ENCODE assay signal across 8 mouse cellular contexts in the genomic region with DNA sequence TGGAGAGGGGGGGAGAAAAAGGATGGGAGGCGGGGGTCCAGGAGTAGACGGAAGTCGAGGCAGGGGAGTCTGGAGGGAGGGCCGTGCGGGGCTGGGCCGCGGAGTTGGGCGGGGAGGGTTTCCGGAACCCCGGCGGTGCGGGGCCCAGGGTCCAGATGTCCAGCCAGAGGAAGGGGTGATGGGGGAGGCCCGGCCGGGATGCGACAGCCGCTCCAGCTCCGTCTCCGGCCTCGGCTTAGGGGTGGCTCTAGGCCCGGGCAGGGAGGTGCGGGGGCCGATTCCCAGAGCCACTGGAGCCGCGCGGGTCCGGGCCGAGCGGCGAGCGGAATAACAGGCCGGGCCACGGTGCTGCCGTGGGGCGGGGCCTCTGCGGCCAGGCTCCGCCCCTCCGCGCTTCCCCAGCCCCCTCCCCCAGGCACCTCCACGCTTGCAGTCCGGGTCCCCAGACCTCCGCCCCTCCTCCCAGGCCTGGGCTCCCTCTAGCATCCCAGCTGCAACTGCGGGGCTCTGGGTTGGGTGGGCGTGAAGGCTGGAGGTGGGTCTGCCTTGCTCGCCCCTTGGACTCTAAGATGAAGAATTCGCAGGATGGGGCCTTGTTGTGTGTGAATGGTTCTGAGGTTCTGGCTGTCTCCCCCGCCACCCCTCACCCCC. TPM values are rescaled to one million over a fixed set of nuclear protein-coding genes. Genes with fewer than 3 reads are reported as not detected.
DNase-seq lines count a peak whose midpoint lies in the region; ATAC-seq lines count a peak whose summit lies in the region.

No protein-coding gene starts in this region.

- DNase-seq in left cerebral cortex, postnatal 36 days (ENCODE audit: low spot score in 2 of 2), result peak; percentile 54 to 77
- no peak for DNase-seq in left cerebral cortex, adult 11 months (ENCODE audit: low spot score)
- peak; percentile 72 for DNase-seq in adrenal gland, postnatal 25 days
- DNase-seq in midbrain, embryonic 14.5 days, result peak; percentile 86

- H3K27ac ChIP-seq in embryonic facial prominence, embryonic 15.5 days (replicated peaks), result peak overlapping the region; percentile 98
- peak overlapping the region; percentile 74 for H3K27ac ChIP-seq in heart, embryonic 16.5 days (ENCODE audit: low read length)
- peak overlapping the region; percentile 96 for H3K27ac ChIP-seq in limb, embryonic 12.5 days
- H3K27ac ChIP-seq in midbrain, embryonic 14.5 days (replicated peaks; ENCODE audit: low read depth, low read length), result peak overlapping the region; percentile 74

- peak overlapping the region; percentile 74 for H3K9ac ChIP-seq in embryonic facial prominence, embryonic 15.5 days
- H3K9ac ChIP-seq in heart, embryonic 16.5 days (ENCODE audit: low read length), result peak overlapping the region; percentile 72
- H3K9ac ChIP-seq in limb, embryonic 12.5 days (replicated peaks), result peak overlapping the region; percentile 93
- peak overlapping the region; percentile 85 for H3K9ac ChIP-seq in midbrain, embryonic 14.5 days (replicated peaks; ENCODE audit: low read length)

- H3K27me3 ChIP-seq in embryonic facial prominence, embryonic 15.5 days, result peaks cover 5% of the 10 kb centered on the region; the same call in 1 of the 2 replicates
- peaks cover 19% of the 10 kb centered on the region for H3K27me3 ChIP-seq in heart, embryonic 16.5 days (ENCODE audit: control insufficient read depth, insufficient read depth, low read length)
- peaks cover 7% of the 10 kb centered on the region; the same call in 1 of the 2 replicates for H3K27me3 ChIP-seq in limb, embryonic 12.5 days
- no peaks in the 10 kb centered on the region for H3K27me3 ChIP-seq in midbrain, embryonic 14.5 days (ENCODE audit: control insufficient read depth, insufficient read depth, low read length)

- under 1% methylated on average over 44 of the region's 46 CpGs for WGBS in embryonic facial prominence, embryonic 15.5 days
- under 1% methylated on average over 41 of the region's 46 CpGs for WGBS in heart, embryonic 16.5 days
- WGBS in limb, embryonic 12.5 days, result under 1% methylated on average over 42 of the region's 46 CpGs
- WGBS in midbrain, embryonic 14.5 days, result 0% methylated on average over 25 of the region's 46 CpGs

- intact Hi-C loops in left cerebral cortex, postnatal 36 days (cut with DNase I), result no loop called here

- peak overlapping the region; percentile 93 for H3K4me2 ChIP-seq in embryonic facial prominence, embryonic 15.5 days (replicated peaks)
- peak overlapping the region; percentile 93 for H3K4me2 ChIP-seq in heart, embryonic 16.5 days (ENCODE audit: low read depth, low read length)
- peak overlapping the region; percentile 98 for H3K4me2 ChIP-seq in limb, embryonic 12.5 days
- peak overlapping the region; percentile 98 for H3K4me2 ChIP-seq in midbrain, embryonic 14.5 days (ENCODE audit: low read length)

- peaks cover 59% of the 10 kb centered on the region for H3K36me3 ChIP-seq in embryonic facial prominence, embryonic 15.5 days
- no peaks in the 10 kb centered on the region; the same call in none of the 2 replicates for H3K36me3 ChIP-seq in heart, embryonic 16.5 days (ENCODE audit: control insufficient read depth, insufficient read depth)
- peaks cover 62% of the 10 kb centered on the region for H3K36me3 ChIP-seq in limb, embryonic 12.5 days
- peaks cover 29% of the 10 kb centered on the region for H3K36me3 ChIP-seq in midbrain, embryonic 14.5 days (ENCODE audit: control insufficient read depth, insufficient read depth, low read length)

- ATAC-seq in embryonic facial prominence, embryonic 15.5 days (ENCODE audit: insufficient number of reproducible peaks, low FRiP score, low TSS enrichment, low read depth), result peak; percentile 83
- peak; percentile 73 for ATAC-seq in heart, embryonic 16.5 days (replicated peaks; ENCODE audit: extremely low read depth, insufficient read depth, low FRiP score)
- ATAC-seq in limb, embryonic 12.5 days (ENCODE audit: insufficient number of reproducible peaks, insufficient read depth, low FRiP score, low TSS enrichment, low read depth), result peak; percentile 85
- peak; percentile 87 for ATAC-seq in midbrain, embryonic 14.5 days (ENCODE audit: low FRiP score, low TSS enrichment)
- no peak for ATAC-seq in activated CD4-positive, CD25-positive, alpha-beta regulatory T cell, adult 4 months

- H3K4me1 ChIP-seq in embryonic facial prominence, embryonic 15.5 days, result peaks cover 69% of the 10 kb centered on the region
- H3K4me1 ChIP-seq in heart, embryonic 16.5 days (ENCODE audit: control insufficient read depth, insufficient read depth, low read length), result peaks cover 11% of the 10 kb centered on the region
- H3K4me1 ChIP-seq in limb, embryonic 12.5 days (replicated peaks), result peaks cover 57% of the 10 kb centered on the region
- peaks cover 28% of the 10 kb centered on the region for H3K4me1 ChIP-seq in midbrain, embryonic 14.5 days (ENCODE audit: control insufficient read depth, insufficient read depth, low read length)

- no peaks in the 10 kb centered on the region for H3K9me3 ChIP-seq in embryonic facial prominence, embryonic 15.5 days (replicated peaks)
- H3K9me3 ChIP-seq in heart, embryonic 16.5 days (replicated peaks; ENCODE audit: control insufficient read depth, low read length), result no peaks in the 10 kb centered on the region
- peaks cover 5% of the 10 kb centered on the region; the same call in 1 of the 2 replicates for H3K9me3 ChIP-seq in limb, embryonic 12.5 days
- no peaks in the 10 kb centered on the region for H3K9me3 ChIP-seq in midbrain, embryonic 14.5 days (ENCODE audit: control insufficient read depth, low read length)

- peak overlapping the region; percentile 74 for H3K4me3 ChIP-seq in embryonic facial prominence, embryonic 15.5 days (replicated peaks)
- peak overlapping the region; percentile 67 for H3K4me3 ChIP-seq in heart, embryonic 16.5 days (ENCODE audit: low read length)
- H3K4me3 ChIP-seq in limb, embryonic 12.5 days (replicated peaks), result peak overlapping the region; percentile 76
- peak overlapping the region; percentile 65 for H3K4me3 ChIP-seq in midbrain, embryonic 14.5 days (replicated peaks; ENCODE audit: low read depth, low read length)

RNA-seq across cellular contexts. Expression of a gene that starts 1.3 kb away (rescaled TPM):
- total RNA-seq in left cerebral cortex, postnatal 36 days (2021), result 100 to 1,000 TPM; 173 to 176 TPM
- 27.9 and 28.7 TPM in 2 replicates for total RNA-seq in adrenal gland, postnatal 25 days (2021)
- polyA plus RNA-seq in embryonic facial prominence, embryonic 15.5 days (2015; fragmentation: Nextera tagmentation; extraction: Ambion mirVana), result 116 TPM in 2 replicates
- polyA plus RNA-seq in heart, embryonic 16.5 days (2015; fragmentation: Nextera tagmentation; extraction: Ambion mirVana), result 26.0 and 27.0 TPM in 2 replicates
- polyA plus RNA-seq in limb, embryonic 12.5 days (2016; fragmentation: Nextera tagmentation; extraction: Ambion mirVana), result 67.5 and 74.1 TPM in 2 replicates
- polyA plus RNA-seq in midbrain, embryonic 14.5 days (2014; fragmentation: Nextera tagmentation; extraction: Ambion mirVana), result 19.0 and 19.6 TPM in 2 replicates
- polyA plus RNA-seq in activated CD4-positive, CD25-positive, alpha-beta regulatory T cell, adult 4 months (2017; shearing (Covaris generic)), result not detected

RNA-seq across cellular contexts. Expression of a gene that starts 6.9 kb away (rescaled TPM):
- total RNA-seq in left cerebral cortex, postnatal 36 days (2021), result 100 to 1,000 TPM; 195 to 221 TPM
- 89.7 and 96.8 TPM in 2 replicates for total RNA-seq in adrenal gland, postnatal 25 days (2021)
- polyA plus RNA-seq in embryonic facial prominence, embryonic 15.5 days (2015; fragmentation: Nextera tagmentation; extraction: Ambion mirVana), result 152 and 179 TPM in 2 replicates
- polyA plus RNA-seq in heart, embryonic 16.5 days (2015; fragmentation: Nextera tagmentation; extraction: Ambion mirVana), result 69.9 and 72.5 TPM in 2 replicates
- 150 and 166 TPM in 2 replicates for polyA plus RNA-seq in limb, embryonic 12.5 days (2016; fragmentation: Nextera tagmentation; extraction: Ambion mirVana)
- 219 and 244 TPM in 2 replicates for polyA plus RNA-seq in midbrain, embryonic 14.5 days (2014; fragmentation: Nextera tagmentation; extraction: Ambion mirVana)
- 10 to 100 TPM; 40.6 to 42.9 TPM for polyA plus RNA-seq in activated CD4-positive, CD25-positive, alpha-beta regulatory T cell, adult 4 months (2017; shearing (Covaris generic))

RNA-seq across cellular contexts. Expression of a gene that starts 8.1 kb away (rescaled TPM):
- total RNA-seq in left cerebral cortex, postnatal 36 days (2021), result 1 to 10 TPM; 1.8 to 4.4 TPM
- total RNA-seq in adrenal gland, postnatal 25 days (2021), result 3.2 and 6.0 TPM in 2 replicates
- polyA plus RNA-seq in embryonic facial prominence, embryonic 15.5 days (2015; fragmentation: Nextera tagmentation; extraction: Ambion mirVana), result 1.6 and 1.9 TPM in 2 replicates
- 16.2 and 17.6 TPM in 2 replicates for polyA plus RNA-seq in heart, embryonic 16.5 days (2015; fragmentation: Nextera tagmentation; extraction: Ambion mirVana)
- 3.4 and 3.5 TPM in 2 replicates for polyA plus RNA-seq in limb, embryonic 12.5 days (2016; fragmentation: Nextera tagmentation; extraction: Ambion mirVana)
- 0.58 and 0.66 TPM in 2 replicates for polyA plus RNA-seq in midbrain, embryonic 14.5 days (2014; fragmentation: Nextera tagmentation; extraction: Ambion mirVana)
- polyA plus RNA-seq in activated CD4-positive, CD25-positive, alpha-beta regulatory T cell, adult 4 months (2017; shearing (Covaris generic)), result 1 to 10 TPM; 2.5 to 2.7 TPM

RNA-seq across cellular contexts. Expression of a gene that starts 22.8 kb away (rescaled TPM):
- 100 to 1,000 TPM in 1 of 2 experiments, 10 to 100 TPM in 1; 94.6 to 106 TPM for total RNA-seq in left cerebral cortex, postnatal 36 days (2021)
- total RNA-seq in adrenal gland, postnatal 25 days (2021), result 38.4 and 48.8 TPM in 2 replicates
- polyA plus RNA-seq in embryonic facial prominence, embryonic 15.5 days (2015; fragmentation: Nextera tagmentation; extraction: Ambion mirVana), result 31.0 and 31.3 TPM in 2 replicates
- polyA plus RNA-seq in heart, embryonic 16.5 days (2015; fragmentation: Nextera tagmentation; extraction: Ambion mirVana), result 26.3 and 27.2 TPM in 2 replicates
- 27.3 and 28.0 TPM in 2 replicates for polyA plus RNA-seq in limb, embryonic 12.5 days (2016; fragmentation: Nextera tagmentation; extraction: Ambion mirVana)
- 12.5 and 14.6 TPM in 2 replicates for polyA plus RNA-seq in midbrain, embryonic 14.5 days (2014; fragmentation: Nextera tagmentation; extraction: Ambion mirVana)
- 10 to 100 TPM; 24.2 to 27.8 TPM for polyA plus RNA-seq in activated CD4-positive, CD25-positive, alpha-beta regulatory T cell, adult 4 months (2017; shearing (Covaris generic))

RNA-seq across cellular contexts. Expression of a gene that starts 23.6 kb away (rescaled TPM):
- total RNA-seq in left cerebral cortex, postnatal 36 days (2021), result 100 to 1,000 TPM; 116 to 122 TPM
- total RNA-seq in adrenal gland, postnatal 25 days (2021), result 6.8 and 8.5 TPM in 2 replicates
- 11.0 and 12.7 TPM in 2 replicates for polyA plus RNA-seq in embryonic facial prominence, embryonic 15.5 days (2015; fragmentation: Nextera tagmentation; extraction: Ambion mirVana)
- polyA plus RNA-seq in heart, embryonic 16.5 days (2015; fragmentation: Nextera tagmentation; extraction: Ambion mirVana), result 3.4 and 6.5 TPM in 2 replicates
- 4.3 and 5.0 TPM in 2 replicates for polyA plus RNA-seq in limb, embryonic 12.5 days (2016; fragmentation: Nextera tagmentation; extraction: Ambion mirVana)
- polyA plus RNA-seq in midbrain, embryonic 14.5 days (2014; fragmentation: Nextera tagmentation; extraction: Ambion mirVana), result 66.8 and 74.1 TPM in 2 replicates
- polyA plus RNA-seq in activated CD4-positive, CD25-positive, alpha-beta regulatory T cell, adult 4 months (2017; shearing (Covaris generic)), result 100 to 1,000 TPM; 152 to 209 TPM

Comparison
In these comparisons a context has a peak if more than half of its experiments do, and no peak if none do; other contexts are left out.
1. RNA of a gene that starts 1.3 kb away (polyA plus RNA-seq): 116 TPM in embryonic facial prominence, embryonic 15.5 days, 67.5 to 74.1 TPM in limb, embryonic 12.5 days, 26.0 to 27.0 TPM in heart, embryonic 16.5 days and 19.0 to 19.6 TPM in midbrain, embryonic 14.5 days; not detected in activated CD4-positive, CD25-positive, alpha-beta regulatory T cell, adult 4 months; every median in the first group is over 10 times any median in the second.
2. Peak in every context shown above with its lines, with median percentiles within 50 percentile points of each other: H3K27ac ChIP-seq, H3K4me2 ChIP-seq, H3K4me3 ChIP-seq and H3K9ac ChIP-seq.